Mouse (Mus musculus) embryo, embryonic 10 days (tissue): ENCODE measurements at regions not wholly inside any gene's neighbourhood (a gene's known extent, or its start where the extent isn't known, plus 50 kb on each side); places are given as distances from the start of the nearest gene placed in this dataset.

ENCODE experiments used
- DNase-seq: peaks from one replicate; pipeline ENCODE4 v3.0.0-alpha.2; 2015; ENCODE audit warnings: low spot score

- DNase-seq, result no peak
Measured at GRCm38 (mm10) chr12:107251981-107252380, 236.5 kb upstream of the 3110018I06Rik start.

GRCm38 (mm10) chr12:107262076-107262475 lies 226.4 kb upstream of the 3110018I06Rik start:
- DNase-seq, result no peak

DNA sequence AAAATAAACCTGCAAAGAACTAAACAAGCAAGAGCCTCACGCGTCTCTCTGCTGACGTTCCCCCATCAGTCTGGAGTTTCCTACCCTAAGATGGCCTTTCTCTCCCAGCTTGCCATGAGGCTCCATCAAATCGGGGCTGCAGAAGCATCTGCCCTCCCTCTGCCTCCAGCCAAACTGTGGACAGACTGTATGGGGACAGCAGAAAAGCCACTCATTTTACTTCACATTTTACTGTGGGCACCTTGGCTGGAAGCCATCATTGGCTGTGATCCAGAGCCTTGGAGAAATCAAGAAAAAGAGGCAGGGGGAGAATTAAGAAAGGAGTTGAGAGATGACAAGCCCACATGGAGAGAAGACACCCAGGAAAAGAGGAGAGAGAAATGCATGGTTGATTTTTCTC lies 225.9 kb upstream of the 3110018I06Rik start:
- no peak for DNase-seq

- no peak for DNase-seq
Measured at GRCm38 (mm10) chr12:107266696-107267095, 221.7 kb upstream of the 3110018I06Rik start.

GRCm38 (mm10) chr12:107285622-107286021 lies 202.8 kb upstream of the 3110018I06Rik start:
- no peak for DNase-seq

DNA sequence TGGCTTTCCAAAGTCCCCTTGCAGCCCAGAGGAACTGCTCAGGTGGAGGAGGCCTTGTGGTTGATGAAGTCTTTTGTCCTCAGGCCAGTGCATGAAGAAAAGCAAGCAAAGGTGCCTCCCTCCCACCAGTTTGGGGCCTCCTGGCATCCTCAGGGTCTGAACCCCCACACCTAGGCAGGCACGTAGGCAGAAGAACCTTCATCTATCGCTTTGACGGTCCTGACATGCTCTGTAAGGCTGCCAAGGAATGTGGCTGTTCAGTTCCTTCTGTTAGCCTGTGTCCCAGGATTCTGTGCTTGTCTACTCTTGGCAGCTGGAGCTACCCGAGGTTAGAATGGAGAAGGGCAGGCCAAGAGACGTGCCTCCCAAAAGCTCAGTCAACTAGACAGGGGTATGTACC lies 197.1 kb upstream of the 3110018I06Rik start:
- DNase-seq, result no peak

DNA sequence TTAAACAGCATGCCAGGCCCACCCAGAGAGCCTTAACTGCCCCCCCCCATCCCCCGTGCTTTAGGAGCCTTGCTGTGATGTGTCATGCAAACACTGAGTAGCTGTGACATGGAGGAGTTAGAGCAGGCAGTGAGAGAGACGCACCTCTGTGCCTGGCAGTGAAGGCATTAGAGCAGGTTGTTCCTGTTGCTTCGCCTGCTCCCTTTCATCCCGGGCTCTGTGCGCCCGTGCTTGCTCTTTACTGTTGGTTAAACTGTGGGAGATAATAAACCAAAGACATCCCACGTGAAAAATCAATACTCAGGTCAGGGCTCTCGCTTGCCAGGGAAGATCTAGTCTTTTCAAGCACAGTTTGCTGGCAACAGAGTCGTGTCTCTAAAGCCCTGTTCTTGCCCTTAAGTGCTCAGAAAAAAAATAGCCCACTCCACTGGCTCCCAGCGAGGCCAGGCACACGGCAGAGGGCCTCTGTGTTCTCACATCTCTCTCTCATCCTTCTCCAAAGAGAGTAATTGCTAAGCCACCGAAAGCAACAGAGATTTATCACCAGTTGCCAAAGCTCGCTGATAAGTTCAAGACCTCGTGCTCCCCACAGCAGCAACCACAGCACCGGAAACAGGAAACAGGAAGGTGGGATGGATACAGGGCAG lies 181.2 kb upstream of the 3110018I06Rik start:
- peak; percentile 18 for DNase-seq

GRCm38 (mm10) chr12:107315446-107315845 lies 173.0 kb upstream of the 3110018I06Rik start:
- no peak for DNase-seq

DNA sequence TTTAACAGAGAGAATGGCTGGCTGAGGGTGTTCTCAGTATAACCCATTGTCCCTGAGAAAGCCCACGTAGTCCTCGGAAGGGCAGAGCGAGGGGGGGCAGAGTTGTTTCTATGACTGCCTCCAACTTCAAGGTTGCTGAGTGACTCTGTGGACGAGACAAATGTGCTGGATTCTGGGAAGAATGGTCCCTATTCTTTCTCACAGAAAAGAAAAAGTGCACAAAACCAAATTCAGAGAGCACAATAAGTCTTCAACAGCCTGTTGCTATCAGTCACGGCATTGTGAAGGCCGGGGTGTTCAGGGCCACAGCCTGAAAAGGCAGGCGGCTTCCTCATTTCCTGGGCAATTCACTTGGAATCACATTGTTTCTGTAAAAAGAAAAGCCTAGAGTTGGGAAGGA lies 165.6 kb upstream of the 3110018I06Rik start:
- peak; percentile 44 for DNase-seq

- no peak for DNase-seq
Measured at GRCm38 (mm10) chr12:107326101-107326500, 162.3 kb upstream of the 3110018I06Rik start.

DNA sequence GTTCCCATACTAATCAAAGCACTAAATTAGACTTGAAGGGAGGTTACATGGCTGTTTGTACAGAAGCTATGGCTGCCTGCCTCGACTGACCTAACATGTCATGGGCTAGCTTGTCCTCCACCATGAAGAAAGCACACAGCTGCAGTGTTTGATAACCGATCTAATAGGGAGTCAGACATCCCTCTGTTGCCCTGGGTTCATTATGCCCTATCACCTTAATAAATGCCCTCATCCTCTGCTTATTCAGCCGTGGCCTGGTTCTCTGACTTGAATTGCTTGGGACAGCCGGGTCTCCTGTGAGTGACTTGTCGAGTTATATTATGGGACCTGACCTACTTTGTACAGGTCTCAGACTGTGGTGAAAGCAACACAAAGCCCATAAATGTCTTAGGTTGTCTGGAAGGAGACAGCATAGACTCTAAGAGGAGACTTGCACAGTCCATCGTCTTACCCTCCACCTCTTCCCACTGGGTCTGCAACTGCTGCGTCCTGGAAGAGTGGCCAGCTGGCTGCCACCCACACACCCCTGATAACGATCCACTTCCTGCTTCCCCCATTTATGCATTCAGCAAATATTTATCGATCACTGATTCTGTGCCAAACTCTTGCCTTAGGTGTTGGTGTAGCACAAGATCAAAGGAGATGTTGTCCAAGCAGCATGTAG lies 161.2 kb upstream of the 3110018I06Rik start:
- no peak for DNase-seq

DNA sequence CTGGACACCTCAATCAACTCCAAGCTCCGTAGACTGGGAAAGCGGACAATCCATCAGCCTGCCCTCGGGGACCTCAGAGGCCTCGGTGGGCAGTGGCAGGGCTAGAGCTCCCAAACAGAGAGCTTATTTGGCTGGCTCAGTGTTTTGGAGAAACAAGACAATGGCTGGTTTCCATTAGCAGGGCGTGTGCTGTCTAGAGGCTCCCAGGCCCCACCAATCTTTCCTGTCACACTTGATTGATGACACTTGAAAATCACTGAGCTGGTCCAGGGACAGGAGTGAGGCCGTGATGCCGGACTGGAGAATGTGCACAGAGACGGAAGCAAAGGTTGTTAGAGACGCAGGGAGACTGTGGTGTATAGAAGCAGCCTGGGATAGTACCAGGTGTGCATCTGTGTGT lies 159.4 kb upstream of the 3110018I06Rik start:
- peak; percentile 85 for DNase-seq

GRCm38 (mm10) chr12:107334366-107334765 lies 154.1 kb upstream of the 3110018I06Rik start:
- peak; percentile 27 for DNase-seq

- DNase-seq, result no peak
Measured at GRCm38 (mm10) chr12:107335106-107335505, 153.3 kb upstream of the 3110018I06Rik start.

- DNase-seq, result no peak
Measured at GRCm38 (mm10) chr12:107338758-107339157, 149.7 kb upstream of the 3110018I06Rik start.

DNA sequence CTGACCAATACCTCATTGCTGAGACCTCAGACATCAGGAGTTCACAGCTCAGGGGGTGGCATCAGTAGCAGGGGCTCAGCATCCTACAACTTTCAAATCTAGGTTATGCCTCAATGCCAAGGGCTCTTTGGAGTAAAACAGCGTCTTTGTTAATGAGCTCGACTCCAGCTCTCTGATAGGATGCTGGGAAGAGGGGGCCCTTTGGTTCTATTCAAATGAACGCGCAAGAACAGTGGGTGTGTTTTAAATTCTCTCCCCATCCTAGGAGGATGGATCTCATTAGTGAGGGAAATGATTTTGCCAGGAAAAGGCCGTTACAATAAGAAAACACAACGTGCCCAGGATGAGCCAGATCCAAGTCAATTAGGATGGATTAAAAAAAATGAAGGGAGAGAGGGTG lies 132.2 kb upstream of the 3110018I06Rik start:
- no peak for DNase-seq

DNA sequence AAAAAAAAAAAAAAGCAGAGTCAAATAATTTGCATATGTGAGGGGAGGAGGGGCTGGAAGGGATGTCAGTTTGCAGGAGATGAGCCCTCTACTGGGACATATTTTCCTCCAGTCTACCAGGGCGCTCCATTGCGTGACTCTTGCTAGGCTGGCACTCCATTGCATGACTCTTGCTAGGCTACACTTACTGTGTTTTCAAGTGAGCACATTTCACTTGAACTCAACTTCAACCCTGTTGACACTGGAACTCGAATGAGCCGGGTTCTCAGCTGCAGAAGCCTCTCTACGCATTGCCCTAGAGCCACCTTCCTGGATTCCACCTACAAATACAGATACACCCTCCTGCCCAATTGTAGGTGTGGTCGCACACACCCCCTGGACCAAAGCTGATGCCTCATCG lies 131.5 kb upstream of the 3110018I06Rik start:
- no peak for DNase-seq

GRCm38 (mm10) chr12:107360511-107360910 lies 127.9 kb upstream of the 3110018I06Rik start:
- no peak for DNase-seq

DNA sequence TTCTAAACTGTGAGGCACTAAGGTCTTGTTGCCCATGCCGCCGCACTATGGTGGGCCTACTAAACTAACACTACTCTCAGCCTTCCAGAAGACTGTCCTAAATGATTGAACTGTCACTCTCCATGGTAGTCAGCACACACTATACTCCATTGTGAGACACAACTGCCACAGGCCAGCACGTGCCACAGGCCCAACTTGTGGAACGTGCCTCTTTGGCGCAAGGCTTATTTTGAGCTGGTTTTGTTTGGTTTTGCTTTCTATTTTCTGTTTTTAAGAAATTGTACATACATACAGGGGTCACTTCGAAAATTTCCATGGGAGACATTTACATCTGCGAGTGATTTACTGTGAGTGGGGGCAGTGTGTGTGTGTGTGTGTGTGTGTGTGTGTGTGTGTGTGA lies 126.8 kb upstream of the 3110018I06Rik start:
- DNase-seq, result no peak

DNA sequence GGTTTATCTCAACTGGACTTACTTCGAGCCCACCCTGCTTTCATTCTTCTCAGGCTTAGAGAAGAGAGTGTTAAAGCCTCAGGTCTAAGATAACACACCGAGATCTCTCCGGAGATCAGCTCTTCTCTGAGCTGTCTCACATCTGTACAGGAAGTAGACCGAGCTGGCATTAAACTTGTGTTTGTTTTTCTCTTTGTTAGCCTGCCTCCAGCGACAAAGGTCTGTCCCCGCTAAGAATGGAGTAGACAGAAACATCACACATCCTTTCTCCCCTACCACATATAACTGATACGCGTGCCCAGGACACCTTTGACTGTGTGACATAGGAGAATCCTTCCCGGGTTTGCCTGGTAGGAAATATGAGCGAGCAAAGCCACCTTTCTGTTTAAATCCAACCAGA lies 126.3 kb upstream of the 3110018I06Rik start:
- no peak for DNase-seq

DNA sequence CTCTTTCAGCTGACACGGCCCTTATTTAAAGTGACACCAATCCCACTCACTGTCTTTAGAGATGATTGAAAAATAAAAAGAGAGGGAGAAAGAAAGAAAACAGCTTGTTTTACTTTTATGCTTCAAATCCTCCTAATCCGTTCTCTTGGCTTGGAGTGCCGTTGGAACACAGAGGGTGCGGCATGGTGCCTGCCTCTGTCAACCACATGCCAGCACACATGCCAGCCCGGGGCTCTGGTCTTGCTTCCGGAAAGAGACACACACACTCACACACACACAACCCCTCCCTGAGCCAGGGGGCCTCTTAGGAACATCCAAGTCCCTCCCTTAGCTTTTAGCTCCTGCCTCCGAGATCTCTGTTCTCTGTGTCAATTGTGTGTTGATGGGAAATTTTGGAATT lies 116.2 kb upstream of the 3110018I06Rik start:
- DNase-seq, result no peak

GRCm38 (mm10) chr12:107392050-107392795 lies 96.2 kb upstream of the 3110018I06Rik start:
- DNase-seq, result peak; percentile 11

- no peak for DNase-seq
Measured at GRCm38 (mm10) chr12:107394467-107394866, 94.0 kb upstream of the 3110018I06Rik start.
